Mouse (Mus musculus): ENCODE results near the gene Ston2.
"Not testable (repeated sequence)": the region's sequence is repeated elsewhere in the genome, so short reads cannot be mapped to it uniquely, and the experiment has no call there.

Ston2 gene

GRCm38 (mm10) chr12:91749543-91750184 is 38.5 kb downstream of the Ston2 start:
- DNase-seq (ENCODE audit: low spot score in 2 of 2): no peak

- peak; percentile 49 to 65 for DNase-seq (ENCODE audit: low spot score in 2 of 2)
These were observed 39.8 kb downstream of the Ston2 start for GRCm38 (mm10) chr12:91748241-91748865.

GRCm38 (mm10) chr12:91746839-91747238 is 41.3 kb downstream of the Ston2 start:
- not testable (repeated sequence) for DNase-seq (ENCODE audit: low spot score in 2 of 2)

DNA sequence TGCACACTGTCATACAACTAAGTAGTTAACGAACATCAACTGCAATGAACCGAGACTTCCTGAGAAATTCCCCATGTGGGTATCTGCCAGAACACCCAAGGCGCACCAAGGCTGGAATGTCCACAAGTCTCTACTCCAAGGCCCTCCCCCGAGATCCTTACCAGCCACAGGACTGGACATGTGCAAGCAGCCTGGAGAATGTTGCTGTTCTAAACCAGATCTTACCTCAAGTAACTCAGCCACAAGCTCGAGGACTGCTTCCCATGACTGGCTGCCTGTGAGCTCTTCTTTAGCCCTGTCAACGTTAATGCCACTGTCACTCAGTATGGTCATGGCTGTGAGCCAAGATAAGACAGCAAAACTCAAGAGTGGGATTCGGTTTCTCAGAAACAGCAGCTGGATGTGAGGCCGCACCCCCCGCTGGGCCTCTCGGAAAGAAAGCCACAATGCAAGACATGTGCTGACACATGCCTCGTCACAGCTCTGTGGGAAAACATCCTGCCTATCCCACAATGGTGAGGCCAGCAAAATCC is 42.4 kb downstream of the Ston2 start:
- DNase-seq (ENCODE audit: low spot score in 2 of 2): no peak

DNA sequence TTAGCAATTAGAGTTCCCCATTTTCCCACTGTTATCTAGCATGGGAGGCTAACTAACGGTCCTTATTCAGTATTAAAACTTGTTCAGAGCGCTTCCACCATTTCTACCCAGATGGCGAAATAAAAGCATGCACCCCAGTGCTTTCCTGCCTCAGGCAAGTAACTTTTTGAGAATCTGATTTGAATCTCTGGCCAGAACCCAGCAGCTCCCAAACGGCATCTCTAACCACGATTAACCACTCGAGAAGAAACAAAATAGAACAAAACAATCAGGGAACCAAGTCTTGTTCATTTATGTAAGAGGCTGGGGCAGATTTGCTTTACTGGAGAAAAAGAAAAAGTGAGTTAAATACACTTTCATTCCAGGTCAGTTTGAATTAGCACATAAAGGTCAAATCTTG is 44.1 kb downstream of the Ston2 start:
- no peak for DNase-seq (ENCODE audit: low spot score in 2 of 2)

GRCm38 (mm10) chr12:91742916-91743315 is 45.3 kb downstream of the Ston2 start:
- no peak for DNase-seq (ENCODE audit: low spot score in 2 of 2)

- no peak for DNase-seq (ENCODE audit: low spot score in 2 of 2)
These were observed 49.8 kb downstream of the Ston2 start for GRCm38 (mm10) chr12:91738381-91738780.

DNA sequence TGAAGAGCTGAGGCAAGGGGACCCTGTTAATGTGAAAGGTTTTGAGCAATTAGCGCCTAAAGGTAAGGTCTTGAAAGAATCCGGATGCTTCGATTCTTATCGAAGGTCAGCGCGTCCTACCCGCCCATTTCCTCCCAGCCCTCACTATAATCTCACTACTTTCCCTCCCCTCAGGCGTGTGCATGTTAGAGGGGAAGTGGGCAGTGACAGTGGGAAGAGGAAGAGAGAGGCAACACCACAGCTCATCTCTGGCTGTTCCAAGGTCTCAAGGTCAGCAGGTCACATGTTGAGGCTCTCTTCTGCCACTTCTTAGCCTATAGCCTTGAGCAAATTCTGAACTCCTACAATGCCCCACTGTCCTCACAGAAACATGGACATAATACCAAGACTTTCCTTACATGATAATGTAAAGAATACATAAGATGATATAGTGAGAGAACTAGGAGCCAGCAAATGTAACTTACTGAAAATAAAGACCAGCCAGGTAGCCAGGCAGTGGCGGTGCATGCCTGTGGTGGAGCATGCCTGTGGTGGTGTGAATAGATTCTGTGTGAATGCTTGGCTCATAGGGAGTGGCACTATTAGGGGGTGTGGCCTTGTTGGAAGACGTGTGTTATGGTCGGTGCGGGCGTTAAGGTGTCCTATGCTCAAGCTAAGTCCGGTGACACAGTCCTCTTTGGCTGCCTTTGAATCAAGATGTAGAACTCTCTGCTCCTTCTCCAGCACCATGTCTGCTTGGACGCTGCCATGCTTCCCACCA is 51.8 kb downstream of the Ston2 start:
- no peak for DNase-seq (ENCODE audit: low spot score in 2 of 2)

- DNase-seq (ENCODE audit: low spot score in 2 of 2): no peak
These were observed 53.8 kb downstream of the Ston2 start for GRCm38 (mm10) chr12:91734246-91735027.

GRCm38 (mm10) chr12:91732729-91733448 is 55.3 kb downstream of the Ston2 start:
- peak; percentile 28 to 38 for DNase-seq (ENCODE audit: low spot score in 2 of 2)

GRCm38 (mm10) chr12:91726202-91726601 is 62.0 kb downstream of the Ston2 start:
- DNase-seq (ENCODE audit: low spot score in 2 of 2): no peak

DNA sequence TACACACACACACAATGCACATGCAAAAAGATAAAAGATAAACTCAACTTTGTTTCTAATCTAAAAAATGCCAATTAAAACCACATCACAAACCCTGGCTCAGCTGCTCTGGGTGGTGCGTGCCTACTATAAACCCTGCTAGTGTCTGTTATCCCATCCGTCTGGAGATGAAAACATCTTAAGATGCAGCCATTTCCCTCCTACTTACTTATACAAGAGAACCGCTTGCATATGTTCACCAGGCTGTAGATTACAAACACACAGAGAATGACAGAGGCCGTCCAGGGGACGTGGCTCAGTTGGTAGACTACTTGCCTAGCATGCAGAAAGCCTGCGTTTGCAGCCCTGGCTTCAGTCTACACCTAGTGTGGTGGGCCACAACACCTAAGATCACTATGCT is 64.3 kb downstream of the Ston2 start:
- no peak for DNase-seq (ENCODE audit: low spot score in 2 of 2)

DNA sequence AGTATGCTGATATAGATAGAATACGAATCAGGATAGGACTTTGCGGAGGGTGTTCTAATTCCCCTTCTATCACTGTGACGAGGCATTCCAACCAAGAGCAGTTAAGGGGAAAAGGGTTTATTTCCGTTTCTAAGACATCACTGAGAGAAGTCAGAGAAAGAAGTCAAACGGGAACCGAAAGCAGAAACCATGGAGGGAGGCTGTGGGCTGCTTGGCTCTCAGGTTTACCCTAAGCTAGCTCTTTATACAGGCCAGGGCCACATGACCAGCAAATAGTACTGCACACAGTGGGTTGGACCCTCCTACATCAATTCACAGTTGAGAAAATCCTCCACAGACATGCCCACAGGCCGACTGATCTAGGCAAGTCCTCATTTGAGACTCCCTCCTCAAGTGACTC is 69.1 kb downstream of the Ston2 start:
- no peak for DNase-seq (ENCODE audit: low spot score in 2 of 2)

DNA sequence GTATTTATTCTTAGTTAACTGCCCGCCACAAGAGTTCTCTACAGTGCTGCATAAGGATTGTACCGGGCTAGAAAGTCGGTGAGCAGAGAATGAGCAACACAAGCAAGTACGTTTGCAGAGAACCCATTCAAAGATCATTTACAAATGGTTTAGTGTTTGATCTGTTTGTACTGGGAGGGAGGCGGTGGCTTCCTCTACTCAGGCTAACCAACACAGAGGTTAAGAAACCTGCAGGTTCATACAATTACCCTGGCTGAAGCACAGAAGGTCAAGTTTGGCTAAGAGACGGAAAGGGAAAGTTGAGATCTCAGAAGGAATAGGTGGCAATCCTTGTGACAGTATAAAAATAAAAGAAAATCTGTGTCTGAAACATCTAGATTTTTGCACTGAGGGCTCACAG is 72.5 kb downstream of the Ston2 start:
- no peak for DNase-seq (ENCODE audit: low spot score in 2 of 2)

GRCm38 (mm10) chr12:91713358-91713757 is 74.8 kb downstream of the Ston2 start:
- DNase-seq (ENCODE audit: low spot score in 2 of 2): no peak

GRCm38 (mm10) chr12:91711655-91712054 is 76.5 kb downstream of the Ston2 start:
- no peak for DNase-seq (ENCODE audit: low spot score in 2 of 2)

GRCm38 (mm10) chr12:91710876-91711275 is 77.3 kb downstream of the Ston2 start:
- DNase-seq (ENCODE audit: low spot score in 2 of 2): peak; percentile 21 to 22

DNA sequence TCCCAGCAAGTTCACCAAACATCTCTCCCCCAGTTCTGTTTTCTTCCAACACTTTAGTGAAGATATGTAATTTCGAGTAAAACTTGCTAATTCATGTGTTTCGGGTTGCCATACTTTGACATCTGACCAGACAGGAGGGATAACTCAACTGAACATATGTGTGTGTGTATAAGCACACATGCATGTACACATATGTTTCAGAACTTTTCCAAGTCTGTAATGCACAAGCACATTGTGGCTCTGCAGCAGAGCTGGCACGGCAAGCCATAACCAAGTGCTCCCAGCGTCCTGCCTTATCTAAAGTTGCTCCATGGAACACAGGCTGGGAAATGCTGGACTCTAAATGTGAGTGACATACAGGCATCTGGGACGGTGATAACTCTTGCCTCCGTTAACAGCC is 78.6 kb downstream of the Ston2 start:
- DNase-seq (ENCODE audit: low spot score in 2 of 2): no peak

- DNase-seq (ENCODE audit: low spot score in 2 of 2): no peak
These were observed 79.0 kb downstream of the Ston2 start for GRCm38 (mm10) chr12:91709232-91709631.

GRCm38 (mm10) chr12:91707807-91708206 is 80.4 kb downstream of the Ston2 start:
- no peak for DNase-seq (ENCODE audit: low spot score in 2 of 2)

DNA sequence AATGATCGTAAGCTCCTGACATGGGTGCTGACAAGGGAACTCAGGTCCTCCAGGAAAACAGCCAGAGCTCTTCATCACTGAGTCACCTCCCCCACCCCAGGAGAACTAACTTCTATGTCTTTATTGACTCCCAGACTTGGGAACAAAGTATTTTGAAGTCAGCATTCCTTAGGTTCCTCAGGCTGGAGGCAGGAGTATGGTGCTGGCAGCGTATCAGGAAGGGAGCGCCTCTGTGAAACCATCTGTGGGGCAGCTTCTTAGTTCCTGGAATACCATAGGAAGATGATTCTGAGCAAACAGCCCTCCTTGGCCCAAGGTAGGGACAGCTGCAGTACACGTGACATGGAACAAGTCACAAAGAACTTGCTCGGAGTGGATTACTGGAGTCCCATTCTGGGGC is 84.7 kb downstream of the Ston2 start:
- DNase-seq (ENCODE audit: low spot score in 2 of 2): no peak
